Mouse (Mus musculus): Measurements from ENCODE around the gene Med1.

DNA sequence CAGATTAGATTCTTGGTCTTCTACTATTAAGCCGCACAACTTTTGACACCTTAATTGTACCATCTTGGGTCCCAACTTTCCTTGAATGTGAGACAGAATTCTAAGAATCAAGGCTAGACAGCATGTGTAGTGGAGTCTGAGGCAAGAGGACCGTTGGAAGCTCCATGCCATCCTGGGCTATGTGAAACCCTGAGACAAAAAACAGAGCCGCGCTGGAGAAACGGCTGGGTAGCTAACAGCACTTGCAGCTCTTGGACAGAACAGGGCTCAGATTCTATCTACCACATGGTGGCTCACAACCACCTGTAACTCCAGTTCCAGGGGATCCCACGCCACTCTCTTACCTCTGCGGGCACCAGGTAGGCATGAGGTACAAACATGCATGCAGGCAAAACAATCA lies 47.2 kb downstream of the Med1 start:
- TF ChIP-seq CTCF (IDR thresholded peaks at IDR 0.05; ENCODE audit: insufficient read depth, low read depth, low read length) (no peak), POLR2A (IDR thresholded peaks at IDR 0.05; ENCODE audit: insufficient read depth, low read depth, low read length) (no peak)
